Mouse (Mus musculus) CH12.LX (cell line): Measurements from ENCODE around the gene Scgb1a1. TPM values are rescaled to one million over a fixed set of nuclear protein-coding genes. Genes with fewer than 3 reads are reported as not detected.

ENCODE experiments used
- DNase-seq: peaks from one replicate; pipeline ENCODE4 v3.0.0-alpha.2; 2013; ENCODE audit errors: extremely low read depth
- H3K27ac ChIP-seq: 2 replicates; pipeline ENCODE4 v1.5.1; 2012; ENCODE audit warnings: low read depth, mild to moderate bottlenecking, control low read depth, moderate library complexity; ENCODE audit not compliant: insufficient read depth
- H3K27me3 ChIP-seq: replicated peaks from 2 replicates; pipeline ENCODE3; 2012; ENCODE audit warnings: inconsistent platforms
- H3K36me3 ChIP-seq, 2 experiments: replicated peaks in 1 of 2; 2 replicates each; pipeline versions ENCODE3 to v1.6.1; 2012; ENCODE audit warnings: inconsistent platforms in 1 of 2, low read length in 1 of 2, mild to moderate bottlenecking in 1 of 2, mixed read lengths in 1 of 2, moderate library complexity in 1 of 2; ENCODE audit not compliant: control insufficient read depth in 1 of 2, insufficient read depth in 1 of 2
- H3K4me1 ChIP-seq, 2 experiments: 2 replicates each; pipeline ENCODE4 v1.6.1; 2012; ENCODE audit warnings: inconsistent platforms in 1 of 2, moderate library complexity in 1 of 2; ENCODE audit not compliant: insufficient read depth in 2 of 2, control insufficient read depth in 1 of 2
- H3K4me2 ChIP-seq: 2 replicates; pipeline ENCODE4 v1.6.1; 2012; ENCODE audit warnings: low read depth, mild to moderate bottlenecking, control low read depth; ENCODE audit not compliant: poor library complexity, insufficient read depth, severe bottlenecking
- H3K4me3 ChIP-seq, 3 experiments: fragments of 150-350 bp in 1 of 3; sonication (generic) in 1 of 3; replicated peaks in 1 of 3; 2 replicates each; pipeline versions ENCODE3 to v1.5.1; 2011 to 2012; ENCODE audit warnings: low read depth in 2 of 3, low read length in 2 of 3, mild to moderate bottlenecking in 2 of 3, moderate library complexity in 2 of 3, control low read depth in 1 of 3, improper control_type of control experiment in 1 of 3, inconsistent platforms in 1 of 3, mixed read lengths in 1 of 3; ENCODE audit not compliant: poor library complexity in 1 of 3
- H3K79me2 ChIP-seq: replicated peaks from 2 replicates; pipeline ENCODE4 v1.6.1; 2012; ENCODE audit warnings: mild to moderate bottlenecking, moderate library complexity; ENCODE audit not compliant: control insufficient read depth, poor library complexity, insufficient read depth, severe bottlenecking; ENCODE audit errors: extremely low read depth
- H3K9ac ChIP-seq: 2 replicates; pipeline ENCODE4 v1.6.1; 2012; ENCODE audit warnings: low read depth, mild to moderate bottlenecking, control low read depth, moderate library complexity; ENCODE audit not compliant: insufficient read depth
- H3K9me3 ChIP-seq: replicated peaks from 2 replicates; pipeline ENCODE3; 2012; ENCODE audit warnings: low read length, inconsistent platforms, mixed read lengths
- BHLHE40 ChIP-seq: IDR thresholded peaks from 2 replicates; pipeline ENCODE4 v1.6.1; 2011; ENCODE audit warnings: mild to moderate bottlenecking, low read depth, low read length, improper control_type of control experiment
- CHD2 ChIP-seq: IDR thresholded peaks from 2 replicates; pipeline ENCODE4 v1.6.1; 2011; ENCODE audit warnings: low read length, improper control_type of control experiment
- CTCF ChIP-seq, 2 experiments: IDR thresholded peaks in 1 of 2; conservative IDR thresholded peaks in 1 of 2; 2 replicates each; pipeline ENCODE4 v1.5.1; 2011 to 2012; ENCODE audit warnings: low read depth in 2 of 2, low read length in 2 of 2, improper control_type of control experiment in 1 of 2, inconsistent platforms in 1 of 2, mild to moderate bottlenecking in 1 of 2, moderate library complexity in 1 of 2
- E2F4 ChIP-seq: IDR thresholded peaks from 2 replicates; pipeline ENCODE4 v1.6.1; 2011; ENCODE audit warnings: low read depth, low read length, improper control_type of control experiment; ENCODE audit not compliant: insufficient replicate concordance
- ELF1 ChIP-seq: IDR thresholded peaks from 2 replicates; pipeline ENCODE4 v1.6.1; 2014; ENCODE audit warnings: low read depth, mild to moderate bottlenecking, inconsistent platforms, low read length, improper control_type of control experiment
- GABPA ChIP-seq: IDR thresholded peaks from 2 replicates; pipeline ENCODE4 v1.6.1; 2012; ENCODE audit warnings: low read depth, low read length, improper control_type of control experiment, inconsistent platforms; ENCODE audit not compliant: insufficient replicate concordance
- HCFC1 ChIP-seq: IDR thresholded peaks from 2 replicates; pipeline ENCODE4 v1.6.1; 2012; ENCODE audit warnings: low read depth, mild to moderate bottlenecking, inconsistent platforms, low read length, improper control_type of control experiment
- JUN ChIP-seq: IDR thresholded peaks from 2 replicates; pipeline ENCODE4 v1.6.1; 2011; ENCODE audit warnings: low read depth, mild to moderate bottlenecking, low read length, improper control_type of control experiment, moderate library complexity; ENCODE audit not compliant: insufficient read depth
- JUND ChIP-seq: conservative IDR thresholded peaks from 2 replicates; pipeline ENCODE4 v1.6.1; 2011; ENCODE audit warnings: low read depth, low read length, improper control_type of control experiment
- MAFK ChIP-seq: IDR thresholded peaks from 2 replicates; pipeline ENCODE4 v1.6.1; 2011; ENCODE audit warnings: low read length, improper control_type of control experiment; ENCODE audit not compliant: insufficient replicate concordance
- MAX ChIP-seq: IDR thresholded peaks from 2 replicates; pipeline ENCODE4 v1.6.1; 2011; ENCODE audit warnings: low read length, improper control_type of control experiment
- MAZ ChIP-seq: IDR thresholded peaks from 2 replicates; pipeline ENCODE4 v1.6.1; 2012; ENCODE audit warnings: low read depth, mild to moderate bottlenecking, inconsistent platforms, low read length, improper control_type of control experiment, moderate library complexity
- MXI1 ChIP-seq: IDR thresholded peaks from 2 replicates; pipeline ENCODE4 v1.6.1; 2011; ENCODE audit warnings: mild to moderate bottlenecking, low read depth, low read length, improper control_type of control experiment
- NELFE ChIP-seq: IDR thresholded peaks from 2 replicates; pipeline ENCODE4 v1.6.1; 2011; ENCODE audit warnings: low read depth, low read length, improper control_type of control experiment
- PAX5 ChIP-seq: IDR thresholded peaks from 2 replicates; pipeline ENCODE4 v1.6.1; 2012; ENCODE audit warnings: low read length, inconsistent platforms, mixed read lengths
- POLR2AphosphoS2 ChIP-seq: IDR thresholded peaks from 2 replicates; pipeline ENCODE4 v1.6.1; 2011; ENCODE audit warnings: low read depth, low read length, improper control_type of control experiment
- RAD21 ChIP-seq: IDR thresholded peaks from 2 replicates; pipeline ENCODE4 v1.6.1; 2011; ENCODE audit warnings: low read depth, mild to moderate bottlenecking, low read length, improper control_type of control experiment, moderate library complexity
- SIN3A ChIP-seq: IDR thresholded peaks from 2 replicates; pipeline ENCODE4 v1.6.1; 2012; ENCODE audit warnings: low read length, improper control_type of control experiment, inconsistent platforms
- TBP ChIP-seq: conservative IDR thresholded peaks from 2 replicates; pipeline ENCODE4 v1.6.1; 2011; ENCODE audit warnings: low read depth, low read length, improper control_type of control experiment
- TCF12 ChIP-seq: IDR thresholded peaks from 2 replicates; pipeline ENCODE4 v1.6.1; 2014; ENCODE audit warnings: low read depth, mild to moderate bottlenecking, inconsistent platforms, low read length, improper control_type of control experiment
- UBTF ChIP-seq: IDR thresholded peaks from 2 replicates; pipeline ENCODE4 v1.6.1; 2012; ENCODE audit warnings: low read depth, mild to moderate bottlenecking, inconsistent platforms, low read length, improper control_type of control experiment, moderate library complexity
- ZC3H11A ChIP-seq: IDR thresholded peaks from 2 replicates; pipeline ENCODE4 v1.6.1; 2012; ENCODE audit warnings: low read depth, mild to moderate bottlenecking, inconsistent platforms, low read length, improper control_type of control experiment
- ZKSCAN1 ChIP-seq: IDR thresholded peaks from 2 replicates; pipeline ENCODE4 v1.6.1; 2012; ENCODE audit warnings: low read depth, inconsistent platforms, low read length, improper control_type of control experiment, borderline replicate concordance
- ZMIZ1 ChIP-seq: IDR thresholded peaks from 2 replicates; pipeline ENCODE4 v1.6.1; 2012; ENCODE audit warnings: low read depth, mild to moderate bottlenecking, inconsistent platforms, low read length, improper control_type of control experiment
- ZNF384 ChIP-seq: IDR thresholded peaks from 2 replicates; pipeline ENCODE4 v1.6.1; 2012; ENCODE audit warnings: low read depth, low read length, improper control_type of control experiment, inconsistent platforms
- dilution Hi-C: fragments of 300-500 bp; cut with MboI; formaldehyde crosslinking; loops from 2 replicates; pipeline ENCODE4 v1.14.3; 2020; ENCODE audit warnings: low sequenced_read_pairs; ENCODE audit not compliant: extremely low pct_unique_long_range_greater_than_20kb, extremely low pct_ligation_motif_present
- in situ Hi-C: fragments of 300-500 bp; cut with MboI; formaldehyde crosslinking; loops from 3 replicates; pipeline ENCODE4 v1.14.3; 2019; ENCODE audit warnings: low sequenced_read_pairs, low pct_ligation_motif_present, low pct_unique_long_range_greater_than_20kb, mixed read lengths
- polyA plus RNA-seq: library from polyadenylated mRNA; unstranded; fragments of >175 nt; gene quantifications from 2 replicates; pipeline ENCODE4 v1.2.1, GENCODE M21; 2012; ENCODE audit warnings: low read depth; ENCODE audit not compliant: insufficient read length
- total RNA-seq, 2 experiments: library from RNA; depleted of rRNA; stranded (reverse); fragments of 300-350 nt in 1 of 2; fragments of >200 nt in 1 of 2; gene quantifications; 2 replicates each; pipeline ENCODE4 v1.2.3; 2012 to 2014

Gene Scgb1a1
- total and polyA plus RNA-seq, 3 experiments = not detected

GRCm38 (mm10) chr19:9119655-9120425, 32.1 kb upstream of the Scgb1a1 start:
- DNase-seq = no peak
- TF ChIP-seq ZNF384 (no peak), BHLHE40 (no peak), UBTF (no peak), CTCF (conservative IDR thresholded peaks at IDR 0.05 in 1 of 2, IDR thresholded peaks at IDR 0.05 in 1 of 2; ENCODE audit: low read depth in 2 of 2, low read length in 2 of 2) (no peak), NELFE (no peak), RAD21 (no peak), CHD2 (no peak), ZKSCAN1 (no peak), PAX5 (no peak), TCF12 (no peak), JUND (no peak), MAZ (no peak), JUN (no peak), HCFC1 (no peak), MXI1 (no peak)
- no peaks in the 10 kb centered on the region for H3K9me3 ChIP-seq
- H3K9ac ChIP-seq = no peak overlapping the region
- peaks cover 26 to 41% of the 10 kb centered on the region in 2 experiments for H3K36me3 ChIP-seq
- H3K4me2 ChIP-seq = no peak overlapping the region
- in situ Hi-C loops (loop anchor here (25.0 kb wide), 1 partner anchor 383 kb away; the partner anchor contains the start of genes 1700092M07Rik, Stx5a and Wdr74), dilution Hi-C loops (no loop called here)
- no peak overlapping the region for H3K4me3 ChIP-seq
- H3K4me1 ChIP-seq = peaks cover 6 to 15% of the 10 kb centered on the region in 2 experiments
- no peaks in the 10 kb centered on the region for H3K79me2 ChIP-seq
- no peaks in the 10 kb centered on the region for H3K27me3 ChIP-seq
- no peak overlapping the region for H3K27ac ChIP-seq

DNA sequence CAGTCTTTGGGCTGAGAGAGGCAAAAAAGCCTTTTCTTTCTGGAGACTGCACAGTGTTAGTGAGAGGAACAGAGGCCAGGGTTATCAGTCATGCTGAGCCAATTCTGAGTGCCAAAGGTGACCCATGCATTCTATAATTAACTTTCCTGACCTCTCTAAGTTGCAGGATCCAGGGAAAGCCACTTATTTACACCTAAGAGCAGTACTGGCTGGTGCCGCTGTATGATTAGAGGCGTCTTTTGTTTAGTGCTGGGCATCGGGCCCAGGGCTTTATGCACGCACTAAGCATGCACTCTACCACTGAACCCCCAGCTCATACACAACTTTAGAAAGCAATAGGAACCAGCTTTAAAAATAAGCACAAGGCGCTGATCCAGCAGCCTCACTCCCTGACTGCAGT, 29.5 kb upstream of the Scgb1a1 start:
- no peak for TF ChIP-seq NELFE
- TF ChIP-seq BHLHE40 = no peak
- TF ChIP-seq POLR2AphosphoS2 = no peak
- TF ChIP-seq MAX = no peak
- TF ChIP-seq MAFK = no peak
- no peak for TF ChIP-seq ZC3H11A
- no peak for TF ChIP-seq ZKSCAN1
- no peak for TF ChIP-seq SIN3A
- TF ChIP-seq ZMIZ1 = no peak
- TF ChIP-seq TBP = no peak
- no peak for TF ChIP-seq PAX5
- no peak for TF ChIP-seq GABPA
- TF ChIP-seq E2F4 = no peak
- no peak for TF ChIP-seq ZNF384
- no peak for TF ChIP-seq MAZ
- no peak for TF ChIP-seq ELF1
- DNase-seq = no peak
- dilution Hi-C loops (no loop called here), in situ Hi-C loops (loop anchor here (25.0 kb wide), 1 partner anchor 380 kb away; the partner anchor contains the start of genes 1700092M07Rik, Stx5a and Wdr74)
- Histone ChIP-seq H3K4me1 (peaks cover 6 to 11% of the 10 kb centered on the region in 2 experiments), H3K27me3 (no peaks in the 10 kb centered on the region), H3K4me2 (no peak overlapping the region), H3K9ac (no peak overlapping the region), H3K4me3 (no peak overlapping the region), H3K9me3 (no peaks in the 10 kb centered on the region), H3K36me3 (peaks cover 48 to 67% of the 10 kb centered on the region in 2 experiments), H3K79me2 (no peaks in the 10 kb centered on the region), H3K27ac (no peak overlapping the region)
